Mouse (Mus musculus) liver, adult 2 months (tissue): ENCODE results near the gene Gm14692. TPM values are rescaled to one million over a fixed set of nuclear protein-coding genes. Genes with fewer than 3 reads are reported as not detected.
"Not testable (repeated sequence)": the region's sequence is repeated elsewhere in the genome, so short reads cannot be mapped to it uniquely, and the experiment has no call there.

ENCODE experiments used
- DNase-seq: peaks from one replicate; pipeline ENCODE4 v3.0.0-alpha.2; 2011; ENCODE audit warnings: low read depth, low spot score; ENCODE audit errors: extremely low read depth
- H3K27ac ChIP-seq: fragments of 200-500 bp; replicated peaks from 2 replicates; pipeline ENCODE4 v1.5.1; 2012; ENCODE audit warnings: low read depth, mild to moderate bottlenecking, control low read depth, inconsistent platforms, low read length; ENCODE audit not compliant: insufficient read depth
- H3K27me3 ChIP-seq: fragments of 200-500 bp; 2 replicates; pipeline ENCODE4 v1.6.1; 2012; ENCODE audit warnings: mild to moderate bottlenecking, moderate library complexity, low read length, inconsistent platforms; ENCODE audit not compliant: control insufficient read depth, insufficient read depth
- H3K36me3 ChIP-seq: fragments of 200-500 bp; 2 replicates; pipeline ENCODE4 v1.6.1; 2012; ENCODE audit warnings: low read length, inconsistent platforms; ENCODE audit not compliant: control insufficient read depth, insufficient read depth
- H3K4me1 ChIP-seq: fragments of 200-500 bp; 2 replicates; pipeline ENCODE4 v1.6.1; 2011; ENCODE audit warnings: low read length; ENCODE audit not compliant: control insufficient read depth, insufficient read depth
- H3K4me3 ChIP-seq: fragments of 200-500 bp; 2 replicates; pipeline ENCODE4 v1.5.1; 2011; ENCODE audit warnings: low read depth, mild to moderate bottlenecking, control low read depth, low read length, moderate library complexity; ENCODE audit not compliant: insufficient read depth
- H3K79me2 ChIP-seq: fragments of 200-500 bp; 2 replicates; pipeline ENCODE4 v1.6.1; 2012; ENCODE audit warnings: inconsistent platforms, mild to moderate bottlenecking, low read length, moderate library complexity; ENCODE audit not compliant: control insufficient read depth, insufficient read depth
- H3K9ac ChIP-seq: fragments of 200-500 bp; 2 replicates; pipeline ENCODE4 v1.6.1; 2012; ENCODE audit warnings: low read depth, mild to moderate bottlenecking, control low read depth, inconsistent platforms, low read length
- WGBS: fragments of 180-500 bp; shearing (Covaris S2); methylation state at CpG from one replicate; pipeline ENCODE4 v1.1.7; 2018; 5-methylcytosine and 5-hydroxymethylcytosine counted together
- polyA plus RNA-seq: library from polyadenylated mRNA; depleted of rRNA; stranded (reverse); fragments of >200 nt; gene quantifications from 2 replicates; pipeline ENCODE4 v1.2.3, GENCODE M21; 2012; rRNA removed
- total RNA-seq: library from RNA; depleted of rRNA; stranded (reverse); fragments of >200 nt; gene quantifications from 2 replicates; pipeline ENCODE4 v1.2.3, GENCODE M21; 2014; rRNA removed

Gm14692 gene
- total RNA-seq (not detected in 2 replicates), polyA plus RNA-seq (not detected in 2 replicates)

- not testable (repeated sequence) for H3K4me1 ChIP-seq, H3K36me3 ChIP-seq, H3K27me3 ChIP-seq, H3K9ac ChIP-seq, H3K4me3 ChIP-seq, H3K27ac ChIP-seq, H3K79me2 ChIP-seq, DNase-seq
- 80% methylated on average over 3 of the region's 10 CpGs for WGBS
These were observed at the start of gene Gm14692 for GRCm38 (mm10) chrX:67695398-67695797. Gene Gm14692, plus strand, starts transcription at chrX:67695698.

GRCm38 (mm10) chrX:67693462-67693861, 2.0 kb upstream of the Gm14692 start, which contains the start of gene Gm1140:
Gene Gm1140, minus strand, starts transcription at chrX:67693562.
- H3K27me3 ChIP-seq: not testable (repeated sequence)
- WGBS: 86% methylated on average over 2 of the region's 11 CpGs

More at GRCm38 (mm10) chrX:67693462-67693861, 2.0 kb upstream of the Gm14692 start, which contains the start of gene Gm1140:
- H3K79me2 ChIP-seq, H3K9ac ChIP-seq, H3K4me1 ChIP-seq, H3K36me3 ChIP-seq, H3K27ac ChIP-seq, H3K4me3 ChIP-seq, DNase-seq: not testable (repeated sequence)

Other genes with a start within 250 kb of the Gm14692 start
- not detected in 2 replicates for gene Gm1140, start 2.1 kb upstream of the Gm14692 start, total RNA-seq
- not detected in 2 replicates for gene Gm1140, start 2.1 kb upstream of the Gm14692 start, polyA plus RNA-seq
- gene 4933436I01Rik, start 225.8 kb downstream of the Gm14692 start, total RNA-seq: not detected in 2 replicates
- not detected in 2 replicates for gene 4933436I01Rik, start 225.8 kb downstream of the Gm14692 start, polyA plus RNA-seq